Mouse (Mus musculus) MEL (cell line): ENCODE results near the gene Oxnad1.

Source experiments
- CHD2 ChIP-seq: IDR thresholded peaks from 2 replicates; pipeline ENCODE4 v1.6.1; 2011; ENCODE audit warnings: low read length, improper control_type of control experiment
- CTCF ChIP-seq, 3 experiments: IDR thresholded peaks in 2 of 3; conservative IDR thresholded peaks in 1 of 3; 2 replicates each; pipeline ENCODE4 v1.5.1; 2011 to 2012; ENCODE audit warnings: low read length in 3 of 3, low read depth in 2 of 3, mild to moderate bottlenecking in 2 of 3, improper control_type of control experiment in 1 of 3, inconsistent platforms in 1 of 3, mixed read lengths in 1 of 3, moderate library complexity in 1 of 3; ENCODE audit not compliant: control insufficient read depth in 1 of 3, insufficient read depth in 1 of 3, poor library complexity in 1 of 3, severe bottlenecking in 1 of 3
- EP300 ChIP-seq, 2 experiments: IDR thresholded peaks; 2 replicates each; pipeline ENCODE4 v1.6.1; 2011; ENCODE audit warnings: improper control_type of control experiment in 2 of 2, low read length in 2 of 2, low read depth in 1 of 2, mild to moderate bottlenecking in 1 of 2
- GABPA ChIP-seq: IDR thresholded peaks from 2 replicates; pipeline ENCODE4 v1.6.1; 2012; ENCODE audit warnings: low read depth, mild to moderate bottlenecking, inconsistent platforms, low read length, improper control_type of control experiment, moderate library complexity
- GATA1 ChIP-seq: IDR thresholded peaks from 2 replicates; pipeline ENCODE4 v1.6.1; 2011; ENCODE audit warnings: low read depth, low read length, improper control_type of control experiment
- MAX ChIP-seq: IDR thresholded peaks from 2 replicates; pipeline ENCODE4 v1.6.1; 2011; ENCODE audit warnings: low read length, improper control_type of control experiment
- MYC ChIP-seq: IDR thresholded peaks from 2 replicates; pipeline ENCODE4 v1.6.1; 2011; ENCODE audit warnings: low read depth, mild to moderate bottlenecking, low read length, improper control_type of control experiment, moderate library complexity
- POLR2A ChIP-seq, 2 experiments: IDR thresholded peaks; 2 replicates each; pipeline ENCODE4 v1.6.1; 2011 to 2012; ENCODE audit warnings: low read length in 2 of 2, mild to moderate bottlenecking in 2 of 2, control low read depth in 1 of 2, improper control_type of control experiment in 1 of 2, low read depth in 1 of 2, moderate library complexity in 1 of 2; ENCODE audit not compliant: control insufficient read depth in 1 of 2, insufficient read depth in 1 of 2, poor library complexity in 1 of 2
- POLR2AphosphoS2 ChIP-seq: IDR thresholded peaks from 2 replicates; pipeline ENCODE4 v1.6.1; 2011; ENCODE audit warnings: low read length, improper control_type of control experiment
- RCOR1 ChIP-seq: IDR thresholded peaks from 2 replicates; pipeline ENCODE4 v1.6.1; 2012; ENCODE audit warnings: low read depth, mild to moderate bottlenecking, inconsistent platforms, low read length, improper control_type of control experiment
- SIN3A ChIP-seq: IDR thresholded peaks from 2 replicates; pipeline ENCODE4 v1.6.1; 2012; ENCODE audit warnings: low read length, improper control_type of control experiment, inconsistent platforms
- TBP ChIP-seq: IDR thresholded peaks from 2 replicates; pipeline ENCODE4 v1.8.0; 2011; ENCODE audit warnings: low read depth, low read length, improper control_type of control experiment
- TCF12 ChIP-seq: IDR thresholded peaks from 2 replicates; pipeline ENCODE4 v1.6.1; 2014; ENCODE audit warnings: low read depth, mild to moderate bottlenecking, inconsistent platforms, low read length, improper control_type of control experiment, moderate library complexity
- USF1 ChIP-seq: IDR thresholded peaks from 2 replicates; pipeline ENCODE4 v1.6.1; 2014; ENCODE audit warnings: low read depth, mild to moderate bottlenecking, inconsistent platforms, low read length, improper control_type of control experiment, moderate library complexity

GRCm38 (mm10) chr14:32091704-32092103 is 6.5 kb downstream of the Oxnad1 start:
- no peak for TF ChIP-seq CTCF (IDR thresholded peaks at IDR 0.05 in 2 of 3, conservative IDR thresholded peaks at IDR 0.05 in 1 of 3; ENCODE audit: control insufficient read depth in 1 of 3, insufficient read depth in 1 of 3, low read depth in 2 of 3, low read length in 3 of 3, poor library complexity in 1 of 3, severe bottlenecking in 1 of 3)
- TF ChIP-seq CHD2 = no peak
- TF ChIP-seq RCOR1 = no peak
- TF ChIP-seq GATA1 = no peak
- TF ChIP-seq MYC = no peak
- no peak for TF ChIP-seq POLR2AphosphoS2
- TF ChIP-seq EP300 (IDR thresholded peaks at IDR 0.05; ENCODE audit: low read depth in 1 of 2, low read length in 2 of 2) = no peak
- TF ChIP-seq USF1 = no peak
- TF ChIP-seq GABPA = no peak
- no peak for TF ChIP-seq MAX
- no peak for TF ChIP-seq TBP
- TF ChIP-seq POLR2A (IDR thresholded peaks at IDR 0.05; ENCODE audit: control insufficient read depth in 1 of 2, insufficient read depth in 1 of 2, low read depth in 1 of 2, low read length in 2 of 2, poor library complexity in 1 of 2) = no peak
- no peak for TF ChIP-seq SIN3A
- no peak for TF ChIP-seq TCF12
